Mouse (Mus musculus): ENCODE measurements around the gene Myadm. TPM values are rescaled to one million over a fixed set of nuclear protein-coding genes. Genes with fewer than 3 reads are reported as not detected.

Myadm gene
- polyA plus RNA-seq, 1 experiment from 2014 or later = 76.4 TPM

DNA sequence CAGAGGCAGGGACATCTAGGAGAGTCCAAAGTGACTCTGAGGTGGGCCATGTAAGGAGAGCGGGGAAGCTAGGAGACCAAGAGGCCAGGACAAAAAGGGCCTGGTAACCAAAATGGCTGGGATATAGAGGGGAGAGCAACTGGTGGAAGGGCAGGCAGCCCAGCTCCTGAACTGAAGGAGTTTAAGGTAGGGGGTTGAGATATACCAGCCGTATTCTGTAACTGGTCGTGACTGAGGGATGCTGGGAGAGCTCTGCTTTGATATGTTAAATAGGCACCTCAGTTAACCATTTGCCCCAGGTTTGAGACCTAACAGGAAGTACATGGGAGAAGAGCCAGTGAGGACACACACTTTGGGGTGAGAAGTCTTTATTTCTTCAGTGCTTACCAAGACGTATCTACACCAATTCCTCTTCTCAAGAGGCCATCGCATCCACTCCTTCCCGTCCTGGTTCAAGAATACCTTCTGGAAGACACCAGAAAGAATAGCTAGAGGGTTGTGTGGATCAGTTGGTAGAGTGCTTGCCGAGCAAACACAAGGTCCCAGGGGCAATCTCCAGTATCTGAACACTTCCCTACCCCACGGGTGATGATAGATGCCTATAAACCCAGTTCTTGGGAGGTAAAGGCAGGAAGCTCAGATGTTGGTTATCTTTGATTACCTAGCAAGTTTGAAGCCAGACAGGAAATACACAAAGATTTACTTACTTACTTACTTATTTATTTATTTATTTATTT, 12.2 kb downstream of the Myadm start:
- in situ Hi-C loops (cut with MboI; ENCODE audit: low pct_unique_long_range_greater_than_20kb) = no loop called here
- CTCF ChIA-PET = interaction anchor here (0.7 to 1.7 kb wide), 6 partner anchors 9 to 79 kb away, joined by 3 to 5 read pairs (median 3); no protein-coding TSS in a partner anchor
- no peaks in the 10 kb centered on the region for H3K27me3 ChIP-seq
- DNase-seq (ENCODE audit: low read depth, low spot score) (no peak), ATAC-seq (no peak)
- POLR2A ChIA-PET = no interaction called here
- no peak for TF ChIP-seq CTCF (IDR thresholded peaks at IDR 0.05)

DNA sequence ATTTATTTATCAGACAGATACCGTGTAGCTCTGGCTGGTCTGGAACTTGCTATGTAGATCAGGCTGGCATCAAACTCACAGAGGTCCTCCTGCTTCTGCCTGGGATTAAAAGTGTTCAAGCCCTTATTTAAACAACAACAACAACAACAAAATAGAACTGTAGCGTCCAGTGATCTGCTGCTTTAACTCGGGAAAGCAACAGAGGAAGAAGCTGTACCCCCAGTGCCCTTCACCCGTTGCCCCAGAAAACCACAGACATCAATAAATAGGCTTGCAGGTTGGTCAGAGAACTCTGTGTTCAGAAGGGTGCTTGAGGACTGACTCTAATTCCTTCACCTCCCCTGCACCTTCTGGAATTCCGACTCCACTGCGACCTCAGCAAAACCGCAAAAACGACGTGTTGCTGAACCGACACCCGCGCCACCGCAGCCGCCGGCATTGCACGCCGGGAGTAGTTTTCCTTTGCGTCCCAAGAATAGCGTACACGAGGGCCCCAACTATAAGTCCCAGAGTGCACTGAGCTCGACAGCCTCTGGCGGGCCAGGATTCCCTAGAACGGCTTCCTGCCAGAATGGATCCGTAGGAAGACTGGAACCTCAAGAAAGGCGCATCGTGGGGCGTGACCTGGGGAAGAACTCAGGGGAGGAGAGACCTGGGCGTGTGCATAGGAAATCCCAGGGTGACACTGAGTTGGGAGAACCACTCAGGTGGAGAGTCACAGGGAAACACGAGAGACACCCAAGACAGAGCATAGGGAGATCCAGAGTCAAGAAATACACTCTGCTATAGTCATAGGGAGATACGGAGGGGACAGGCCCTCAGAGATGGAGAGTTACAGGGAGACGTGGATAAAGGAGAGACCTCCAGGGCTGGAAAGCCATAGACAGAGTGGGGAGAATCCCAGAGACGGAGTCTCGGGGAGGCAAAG, 13.0 kb downstream of the Myadm start:
- ChIA-PET CTCF (interaction anchor here (0.9 kb wide), 1 partner anchor 11 kb away, joined by 3 read pairs; no protein-coding TSS in a partner anchor), POLR2A (no interaction called here)
- in situ Hi-C loops (cut with MboI; ENCODE audit: low pct_unique_long_range_greater_than_20kb) = no loop called here
- DNase-seq (ENCODE audit: low read depth, low spot score) (no peak), ATAC-seq (no peak)
- no peaks in the 10 kb centered on the region for H3K27me3 ChIP-seq
- no peak for TF ChIP-seq CTCF (IDR thresholded peaks at IDR 0.05)

DNA sequence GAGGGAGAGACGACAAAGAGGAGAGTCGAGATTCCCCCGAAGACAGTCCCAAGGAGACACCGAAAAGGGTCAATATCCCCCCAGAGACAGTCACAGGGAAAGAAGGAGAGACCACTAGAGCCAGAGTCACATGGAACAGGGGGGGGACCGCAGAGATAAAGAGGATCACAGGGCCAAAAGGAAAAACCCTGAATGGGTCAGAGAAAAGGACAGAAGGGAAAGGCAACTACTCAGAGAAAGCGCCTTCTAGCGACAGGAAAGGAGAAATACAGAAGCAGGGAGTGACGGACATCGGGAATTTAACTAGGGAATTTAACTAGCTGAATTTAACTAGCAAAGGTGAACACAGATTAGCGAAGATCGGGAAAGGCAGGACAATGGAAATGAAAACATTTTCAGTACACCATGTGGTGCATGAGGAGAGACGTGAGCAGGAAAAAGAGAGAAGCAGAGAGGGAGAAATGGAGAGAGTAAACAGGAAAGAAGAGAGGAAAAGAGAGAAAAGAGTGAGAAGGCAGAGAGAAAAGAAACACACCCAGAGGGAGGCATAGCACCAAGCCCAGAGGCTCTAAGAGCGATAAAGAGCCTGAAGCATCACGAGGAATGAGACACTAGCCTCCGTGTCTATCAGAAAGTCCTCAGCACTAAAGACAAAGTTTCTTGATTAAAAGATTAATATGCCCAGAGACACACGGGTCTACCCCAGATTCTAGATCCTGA, 13.8 kb downstream of the Myadm start:
- ChIA-PET CTCF (no interaction called here), POLR2A (no interaction called here)
- no peaks in the 10 kb centered on the region for H3K27me3 ChIP-seq
- in situ Hi-C loops (cut with MboI; ENCODE audit: low pct_unique_long_range_greater_than_20kb) = no loop called here
- TF ChIP-seq CTCF (IDR thresholded peaks at IDR 0.05) = peak; percentile 67
- ATAC-seq (peak; percentile 45), DNase-seq (ENCODE audit: low read depth, low spot score) (no peak)

DNA sequence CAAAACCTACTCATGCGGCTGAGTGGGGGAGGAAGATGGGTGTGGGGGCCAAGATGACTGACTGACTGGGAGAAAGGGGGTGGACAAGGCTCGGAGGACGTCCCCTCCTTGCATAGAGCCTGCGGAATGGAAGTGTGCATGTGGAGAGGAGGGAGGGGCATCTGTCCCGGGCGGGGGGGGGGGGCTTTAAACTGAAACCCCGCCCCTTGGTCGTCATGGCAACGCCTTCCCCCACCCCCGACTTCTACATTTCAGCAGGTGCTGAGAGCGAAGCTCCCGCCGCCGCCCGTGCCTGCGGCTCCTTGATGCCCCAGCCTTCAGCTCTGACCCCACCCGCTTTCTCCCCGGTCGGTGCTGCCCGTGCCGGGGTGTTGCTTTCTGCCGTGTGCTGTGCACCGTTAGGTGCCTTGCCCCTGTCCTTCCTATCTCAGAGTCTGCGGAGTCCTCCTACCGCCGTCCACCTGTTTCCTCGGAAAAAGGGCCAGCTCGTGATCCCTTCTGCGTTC, 14.4 kb downstream of the Myadm start:
- TF ChIP-seq CTCF (IDR thresholded peaks at IDR 0.05) = no peak
- CTCF ChIA-PET = no interaction called here
- peak; percentile 21 for ATAC-seq
- POLR2A ChIA-PET = no interaction called here
- in situ Hi-C loops (cut with MboI; ENCODE audit: low pct_unique_long_range_greater_than_20kb) = no loop called here
- no peaks in the 10 kb centered on the region for H3K27me3 ChIP-seq
- no peak for DNase-seq (ENCODE audit: low read depth, low spot score)

DNA sequence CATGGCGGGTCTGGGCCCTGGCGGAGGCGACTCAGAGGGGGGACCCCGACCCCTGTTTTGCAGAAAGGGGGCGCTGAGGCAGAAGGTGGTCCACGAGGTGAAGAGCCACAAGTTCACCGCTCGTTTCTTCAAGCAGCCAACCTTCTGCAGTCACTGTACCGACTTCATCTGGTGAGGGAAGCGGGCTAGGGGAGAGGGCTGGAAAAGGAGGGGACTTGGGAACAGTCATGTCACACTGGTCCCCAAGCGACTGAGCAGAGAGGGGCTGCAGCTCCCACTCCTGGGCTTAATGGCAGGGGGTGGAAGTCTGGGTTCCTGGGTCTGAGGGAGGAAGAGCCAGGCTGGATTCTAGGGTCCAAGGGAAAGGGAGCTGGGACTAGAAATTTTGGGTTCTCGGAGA, 14.9 kb downstream of the Myadm start:
- in situ Hi-C loops (cut with MboI; ENCODE audit: low pct_unique_long_range_greater_than_20kb) = no loop called here
- H3K27me3 ChIP-seq = no peaks in the 10 kb centered on the region
- CTCF ChIA-PET = no interaction called here
- DNase-seq (ENCODE audit: low read depth, low spot score) = no peak
- no peak for ATAC-seq
- POLR2A ChIA-PET = no interaction called here
- no peak for TF ChIP-seq CTCF (IDR thresholded peaks at IDR 0.05)

DNA sequence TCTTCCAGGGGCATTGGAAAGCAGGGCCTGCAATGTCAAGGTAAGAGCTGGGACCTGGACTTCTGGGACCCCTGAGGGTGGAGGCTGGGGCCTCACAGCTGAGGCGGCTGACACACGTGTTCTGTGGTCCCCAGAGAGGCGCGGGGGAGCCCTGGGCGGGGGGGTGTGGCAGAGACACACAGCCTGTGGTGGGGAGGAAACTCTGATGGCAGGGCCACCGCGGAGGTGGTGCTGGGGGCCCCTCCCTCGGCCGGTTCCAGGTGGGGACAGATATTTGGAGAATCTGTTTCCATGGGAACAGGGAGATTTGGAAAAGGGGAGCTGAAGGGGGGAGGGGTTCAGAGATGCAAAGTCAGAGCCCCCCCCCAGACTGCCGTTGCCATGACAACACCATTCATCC, 15.4 kb downstream of the Myadm start:
- ChIA-PET POLR2A (no interaction called here), CTCF (no interaction called here)
- DNase-seq (ENCODE audit: low read depth, low spot score) (no peak), ATAC-seq (no peak)
- in situ Hi-C loops (cut with MboI; ENCODE audit: low pct_unique_long_range_greater_than_20kb) = no loop called here
- no peaks in the 10 kb centered on the region for H3K27me3 ChIP-seq
- no peak for TF ChIP-seq CTCF (IDR thresholded peaks at IDR 0.05)

DNA sequence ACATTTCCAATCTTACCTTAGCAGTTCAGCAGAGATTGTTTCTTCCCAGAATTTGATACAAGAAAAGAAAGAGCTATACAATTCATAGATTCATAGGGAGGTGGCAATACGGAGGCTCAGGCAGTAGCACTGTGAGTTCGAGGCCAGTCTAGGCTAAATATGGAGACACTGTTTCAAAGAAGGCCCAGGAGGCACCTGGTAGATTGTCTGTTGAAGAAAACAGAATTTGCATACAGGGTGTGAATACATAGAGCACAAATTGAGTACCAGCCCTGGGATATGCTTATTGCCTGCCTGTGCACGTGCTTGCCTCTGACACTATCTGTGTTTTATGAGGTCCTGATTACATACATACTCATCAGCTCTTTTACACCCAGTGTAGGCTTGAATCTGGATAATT, 17.5 kb downstream of the Myadm start:
- DNase-seq (ENCODE audit: low read depth, low spot score) (no peak), ATAC-seq (no peak)
- H3K27me3 ChIP-seq = no peaks in the 10 kb centered on the region
- ChIA-PET CTCF (interaction anchor here (1.5 kb wide), 1 partner anchor 28 kb away, joined by 3 read pairs; no protein-coding TSS in a partner anchor), POLR2A (no interaction called here)
- TF ChIP-seq CTCF (IDR thresholded peaks at IDR 0.05) = no peak
- in situ Hi-C loops (cut with MboI; ENCODE audit: low pct_unique_long_range_greater_than_20kb) = no loop called here

DNA sequence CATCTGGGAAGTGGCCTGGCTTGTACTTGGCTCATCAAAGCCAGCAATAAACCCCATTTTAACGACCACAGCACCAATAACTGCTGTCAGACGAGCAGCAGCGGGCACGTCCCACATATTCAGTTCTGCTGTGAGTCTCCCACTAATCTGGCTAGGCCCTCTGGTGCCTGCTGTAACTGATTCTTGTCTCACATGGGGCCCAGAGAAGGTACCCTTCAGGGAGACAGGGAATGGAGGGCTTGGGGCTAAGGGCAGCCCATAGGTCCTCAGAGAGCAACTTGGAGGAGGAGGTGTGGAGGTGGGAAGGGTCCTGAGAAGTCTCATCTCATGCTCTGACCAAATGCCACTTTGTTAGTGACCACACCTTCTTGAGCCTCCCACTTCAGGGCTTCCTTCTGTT, 19.8 kb downstream of the Myadm start:
- ATAC-seq (no peak), DNase-seq (ENCODE audit: low read depth, low spot score) (no peak)
- POLR2A ChIA-PET = no interaction called here
- in situ Hi-C loops (cut with MboI; ENCODE audit: low pct_unique_long_range_greater_than_20kb) = no loop called here
- CTCF ChIA-PET = no interaction called here
- no peaks in the 10 kb centered on the region for H3K27me3 ChIP-seq
- no peak for TF ChIP-seq CTCF (IDR thresholded peaks at IDR 0.05)

DNA sequence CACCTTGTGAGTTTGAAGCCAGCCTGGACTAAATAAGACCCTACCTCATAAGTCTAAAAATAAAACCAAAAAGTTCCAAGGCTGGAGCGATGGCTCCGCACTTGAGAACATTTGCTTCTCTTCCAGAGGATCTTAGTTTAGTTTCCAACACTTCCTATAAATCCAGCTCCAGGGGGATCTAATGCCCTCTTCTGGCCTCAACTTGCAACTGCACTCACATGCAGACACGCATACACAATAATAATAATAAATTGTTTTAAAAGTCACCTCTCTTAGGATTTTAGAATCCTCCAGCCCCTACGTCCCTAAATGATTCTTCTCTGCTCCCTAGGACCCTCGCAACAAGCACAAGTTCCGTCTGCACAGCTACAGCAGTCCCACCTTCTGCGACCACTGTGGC, 21.4 kb downstream of the Myadm start:
- CTCF ChIA-PET = interaction anchor here (1.2 to 1.5 kb wide), 2 partner anchors 10 to 71 kb away, joined by 3 to 5 read pairs; no protein-coding TSS in a partner anchor
- in situ Hi-C loops (cut with MboI; ENCODE audit: low pct_unique_long_range_greater_than_20kb) = no loop called here
- ATAC-seq (no peak), DNase-seq (ENCODE audit: low read depth, low spot score) (no peak)
- POLR2A ChIA-PET = no interaction called here
- no peak for TF ChIP-seq CTCF (IDR thresholded peaks at IDR 0.05)
- H3K27me3 ChIP-seq = no peaks in the 10 kb centered on the region

DNA sequence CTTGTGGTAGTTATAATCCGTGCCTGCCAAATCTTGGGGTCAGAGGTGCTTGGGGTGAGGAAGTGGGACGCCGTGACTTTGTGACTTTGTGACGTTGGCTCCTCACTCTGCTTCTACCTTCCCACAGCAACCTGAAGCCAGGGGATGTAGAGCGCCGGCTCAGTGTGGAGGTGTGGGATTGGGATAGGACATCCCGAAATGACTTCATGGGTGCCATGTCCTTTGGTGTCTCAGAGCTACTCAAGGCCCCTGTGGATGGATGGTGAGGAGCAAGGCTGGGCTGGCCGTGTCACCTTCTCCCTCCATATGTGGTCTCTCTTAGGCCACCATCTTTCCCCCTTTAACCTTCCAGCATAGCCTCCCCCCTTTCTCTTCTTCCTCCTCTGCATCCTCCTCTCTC, 24.7 kb downstream of the Myadm start:
- no peaks in the 10 kb centered on the region for H3K27me3 ChIP-seq
- ChIA-PET CTCF (interaction anchor here (1.1 kb wide), 1 partner anchor 9 kb away, joined by 3 read pairs; no protein-coding TSS in a partner anchor), POLR2A (no interaction called here)
- TF ChIP-seq CTCF (IDR thresholded peaks at IDR 0.05) = no peak
- no peak for DNase-seq (ENCODE audit: low read depth, low spot score)
- in situ Hi-C loops (cut with MboI; ENCODE audit: low pct_unique_long_range_greater_than_20kb) = no loop called here
- no peak for ATAC-seq
